10 mouse cellular contexts compared by ENCODE assay signal in the genomic region with DNA sequence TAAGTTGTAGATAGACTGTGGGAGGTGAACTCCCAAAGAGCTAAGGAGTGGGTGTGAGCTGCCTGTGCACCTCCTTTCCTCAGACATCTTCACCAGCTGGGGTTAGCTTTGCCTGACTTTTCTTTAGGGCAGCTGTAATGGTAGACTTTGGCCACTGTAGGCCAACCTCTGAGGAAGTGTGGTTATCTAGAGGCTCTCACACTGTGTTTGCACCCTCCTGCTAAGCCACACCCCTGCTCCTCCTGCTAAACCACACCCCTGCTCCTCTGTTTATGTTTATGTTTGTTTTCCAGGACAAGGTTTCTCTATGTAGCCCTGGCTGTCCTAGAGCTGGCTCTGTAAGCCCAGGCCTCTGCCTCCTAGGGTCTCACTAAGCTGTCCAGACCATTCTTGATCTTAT.
DNase-seq lines count a peak whose midpoint lies in the region; ATAC-seq and TF ChIP-seq lines count a peak whose summit lies in the region.
"Had no signal": no experiment of that assay in that cellular context is flagged by ENCODE, and none has a peak within 500 bp of the region (broad histone marks: within the 10 kb centered on the region; RNA-seq: fewer than 3 reads in every experiment).

No protein-coding gene starts in this region.

- peak; percentile 35 to 49; a peak in 3 of 4 replicates for ATAC-seq in hematopoietic stem cell, adult 5-6 weeks (replicated peaks in 1 of 2; ENCODE audit: insufficient read depth in 1 of 2, low FRiP score in 2 of 2, low TSS enrichment in 1 of 2, low read depth in 1 of 2, poor library complexity in 2 of 2, severe bottlenecking in 2 of 2)
- peak; percentile 74 for ATAC-seq in megakaryocyte progenitor cell, adult 5-6 weeks (replicated peaks; ENCODE audit: poor library complexity)
- ATAC-seq in midbrain, embryonic 13.5 days, result no peak

- TF ChIP-seq CTCF in MEL (IDR thresholded peaks at IDR 0.05 in 2 of 3, conservative IDR thresholded peaks at IDR 0.05 in 1 of 3; ENCODE audit: control insufficient read depth in 1 of 3, insufficient read depth in 1 of 3, low read depth in 2 of 3, low read length in 3 of 3, poor library complexity in 1 of 3, severe bottlenecking in 1 of 3), result no peak

- TF ChIP-seq RAD21 in MEL (IDR thresholded peaks at IDR 0.05; ENCODE audit: low read depth, low read length), result no peak

- peaks cover 11% of the 10 kb centered on the region for H3K36me3 ChIP-seq in heart, embryonic 10.5 days
- H3K36me3 ChIP-seq in MEL (ENCODE audit: control insufficient read depth in 1 of 2, insufficient read depth in 2 of 2, low read length in 2 of 2), result peaks cover 0 to 3% of the 10 kb centered on the region in 2 experiments; a peak in 1 of 4 replicates
- peaks cover 4% of the 10 kb centered on the region; the same call in 1 of the 2 replicates for H3K36me3 ChIP-seq in midbrain, embryonic 13.5 days
- H3K36me3 ChIP-seq: neural tube, embryonic 13.5 days had no signal

- DNase-seq in heart, embryonic 10.5 days (ENCODE audit: low spot score), result peak; percentile 82
- no peak for DNase-seq in heart, adult 18-20 months
- peak; percentile 55 for DNase-seq in MEL (ENCODE audit: low read depth, low spot score)
- no peak for DNase-seq in right cerebral cortex, postnatal 4 days
- no peak for DNase-seq in adrenal gland, adult 8-10 months

- H3K27ac ChIP-seq in heart, embryonic 10.5 days, result peak overlapping the region; percentile 80
- H3K27ac ChIP-seq in MEL (ENCODE audit: control insufficient read depth, low read depth, low read length), result no peak overlapping the region
- no peak overlapping the region for H3K27ac ChIP-seq in midbrain, embryonic 13.5 days
- H3K27ac ChIP-seq: neural tube, embryonic 13.5 days had no signal

- no peak for TF ChIP-seq POLR2A in MEL (IDR thresholded peaks at IDR 0.05; ENCODE audit: control insufficient read depth in 1 of 2, insufficient read depth in 1 of 2, low read depth in 1 of 2, low read length in 2 of 2, poor library complexity in 1 of 2)

- H3K79me2 ChIP-seq in MEL (ENCODE audit: control insufficient read depth, insufficient read depth, low read length, poor library complexity), result no peaks in the 10 kb centered on the region

- H3K27me3 ChIP-seq in heart, embryonic 10.5 days (ENCODE audit: insufficient read depth, poor library complexity, severe bottlenecking), result no peaks in the 10 kb centered on the region
- no peaks in the 10 kb centered on the region for H3K27me3 ChIP-seq in MEL (ENCODE audit: control insufficient read depth in 1 of 2, insufficient read depth in 2 of 2, low read length in 2 of 2)
- no peaks in the 10 kb centered on the region for H3K27me3 ChIP-seq in midbrain, embryonic 13.5 days
- H3K27me3 ChIP-seq: embryonic facial prominence, embryonic 12.5 days; neural tube, embryonic 13.5 days had no signal

- H3K9ac ChIP-seq in MEL (ENCODE audit: control insufficient read depth, low read depth, low read length, poor library complexity, severe bottlenecking), result no peak overlapping the region
- no peak overlapping the region for H3K9ac ChIP-seq in midbrain, embryonic 13.5 days (replicated peaks)
- H3K9ac ChIP-seq: embryonic facial prominence, embryonic 12.5 days; neural tube, embryonic 13.5 days had no signal

- H3K9me3 ChIP-seq in heart, embryonic 10.5 days, result no peaks in the 10 kb centered on the region
- H3K9me3 ChIP-seq in MEL (replicated peaks; ENCODE audit: insufficient read depth, low read length), result no peaks in the 10 kb centered on the region
- H3K9me3 ChIP-seq in midbrain, embryonic 13.5 days, result no peaks in the 10 kb centered on the region
- H3K9me3 ChIP-seq: embryonic facial prominence, embryonic 12.5 days; neural tube, embryonic 13.5 days had no signal

- H3K4me3 ChIP-seq in heart, embryonic 10.5 days, result no peak overlapping the region
- no peak overlapping the region for H3K4me3 ChIP-seq in MEL (ENCODE audit: control insufficient read depth in 1 of 2, insufficient read depth in 1 of 2, low read depth in 2 of 2, low read length in 2 of 2)
- H3K4me3 ChIP-seq in midbrain, embryonic 13.5 days (replicated peaks), result no peak overlapping the region
- H3K4me3 ChIP-seq: embryonic facial prominence, embryonic 12.5 days; neural tube, embryonic 13.5 days had no signal

- no peak for TF ChIP-seq EP300 in MEL (IDR thresholded peaks at IDR 0.05; ENCODE audit: low read depth in 1 of 2, low read length in 2 of 2)

- no peak overlapping the region for H3K4me2 ChIP-seq in midbrain, embryonic 13.5 days (replicated peaks)
- H3K4me2 ChIP-seq: embryonic facial prominence, embryonic 12.5 days; neural tube, embryonic 13.5 days had no signal

- peaks cover 46% of the 10 kb centered on the region for H3K4me1 ChIP-seq in heart, embryonic 10.5 days
- H3K4me1 ChIP-seq in MEL (ENCODE audit: control insufficient read depth in 1 of 2, insufficient read depth in 2 of 2, low read length in 2 of 2), result peaks cover 0 to 8% of the 10 kb centered on the region in 2 experiments; a peak in 3 of 4 replicates
- H3K4me1 ChIP-seq in midbrain, embryonic 13.5 days (replicated peaks), result peaks cover 34% of the 10 kb centered on the region

TF ChIP-seq in MEL, 35 proteins besides CTCF, POLR2A, EP300 and RAD21:
- TF ChIP-seq USF2 (IDR thresholded peaks at IDR 0.05; ENCODE audit: borderline replicate concordance in 1 of 2, insufficient read depth in 1 of 2, low read depth in 1 of 2, low read length in 2 of 2) (no peak), GATA1 (IDR thresholded peaks at IDR 0.05; ENCODE audit: low read depth, low read length) (0 out of 2 replicates have a peak, but pooled peaks have one; percentile 24), NRF1 (IDR thresholded peaks at IDR 0.05; ENCODE audit: insufficient read depth, low read depth, low read length, poor library complexity, severe bottlenecking) (no peak), RCOR1 (IDR thresholded peaks at IDR 0.05; ENCODE audit: low read depth, low read length) (no peak)

Comparison
In these comparisons a context has a peak if more than half of its experiments do, and no peak if none do; other contexts are left out.
1. DNase-seq: peak in heart, embryonic 10.5 days (single experiment) and MEL (single experiment); none in heart, adult 18-20 months (0 of 2), right cerebral cortex, postnatal 4 days (single experiment) and adrenal gland, adult 8-10 months (single experiment).